8 mouse cellular contexts compared by ENCODE assay signal in the genomic region with DNA sequence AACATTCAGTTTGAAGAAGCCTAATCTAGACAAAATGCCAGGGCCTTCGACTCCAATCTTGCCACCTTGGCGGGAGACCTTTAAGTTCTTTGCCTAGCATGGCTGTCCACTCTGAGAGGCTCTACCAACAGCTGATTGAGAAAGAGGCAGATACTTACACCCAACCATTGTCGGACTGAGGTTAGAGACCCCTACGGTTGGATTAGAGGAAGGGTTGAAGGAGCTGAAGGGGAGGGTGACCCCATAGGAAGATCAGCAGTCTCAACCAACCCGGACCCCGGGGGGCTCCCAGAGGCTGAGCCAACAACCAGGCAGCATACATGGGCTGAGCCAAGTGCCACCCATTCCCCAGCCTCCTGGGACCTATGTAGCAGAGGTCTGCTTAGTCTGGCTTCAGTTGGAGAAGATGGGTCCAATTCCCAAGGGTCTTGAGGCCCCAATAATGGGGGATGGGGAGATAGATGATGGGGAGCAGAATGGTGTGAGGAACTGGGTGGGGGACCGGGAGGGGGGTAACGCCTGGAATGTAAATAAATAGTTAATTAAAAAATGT. TPM values are rescaled to one million over a fixed set of nuclear protein-coding genes. Genes with fewer than 3 reads are reported as not detected.
DNase-seq lines count a peak whose midpoint lies in the region; ATAC-seq and TF ChIP-seq lines count a peak whose summit lies in the region.

No protein-coding gene starts in this region.

- TF ChIP-seq CTCF in lung, adult 2 months (IDR thresholded peaks at IDR 0.05; ENCODE audit: insufficient read depth, low read length), result no peak
- TF ChIP-seq CTCF in kidney, postnatal 0 days (IDR thresholded peaks at IDR 0.05; ENCODE audit: low read depth), result no peak

- peak overlapping the region; percentile 77 for H3K4me2 ChIP-seq in forebrain, embryonic 14.5 days (ENCODE audit: low read length)
- peak overlapping the region; percentile 76 for H3K4me2 ChIP-seq in kidney, postnatal 0 days (ENCODE audit: low read length)

- no peaks in the 10 kb centered on the region for H3K36me3 ChIP-seq in forebrain, embryonic 14.5 days (ENCODE audit: control insufficient read depth, insufficient read depth, low read length)
- H3K36me3 ChIP-seq in kidney, postnatal 0 days (ENCODE audit: insufficient read depth, low read length), result no peaks in the 10 kb centered on the region

- no peak for TF ChIP-seq POLR2A in lung, adult 2 months (IDR thresholded peaks at IDR 0.05; ENCODE audit: borderline replicate concordance, extremely low read depth, low read depth, low read length)

- DNase-seq in lung, adult 2 months, result no peak
- no peak for DNase-seq in lung, adult 18-20 months
- peak; percentile 29 for DNase-seq in forebrain, embryonic 14.5 days (ENCODE audit: low spot score)
- DNase-seq in kidney, postnatal 0 days (ENCODE audit: low spot score), result no peak
- DNase-seq in neural tube, embryonic 10.5 days (ENCODE audit: extremely low spot score, low spot score), result peak; percentile 14
- DNase-seq in retina, embryonic 14.5 days (ENCODE audit: low spot score), result no peak
- DNase-seq in adrenal gland, postnatal 4 days (ENCODE audit: low spot score in 2 of 2), result no peak

- H3K4me1 ChIP-seq in lung, adult 2 months (ENCODE audit: control insufficient read depth, insufficient read depth, low read length), result no peaks in the 10 kb centered on the region; the same call in 1 of the 2 replicates
- peaks cover 12% of the 10 kb centered on the region for H3K4me1 ChIP-seq in forebrain, embryonic 14.5 days (ENCODE audit: control insufficient read depth, insufficient read depth, low read length)
- no peaks in the 10 kb centered on the region for H3K4me1 ChIP-seq in kidney, postnatal 0 days (replicated peaks; ENCODE audit: insufficient read depth, low read length)

- 54% methylated on average over 8 of the region's 8 CpGs for WGBS in lung, adult 2 months
- 55% methylated on average over 8 of the region's 8 CpGs for WGBS in forebrain, embryonic 14.5 days
- WGBS in kidney, postnatal 0 days, result 58% methylated on average over 8 of the region's 8 CpGs

- H3K27ac ChIP-seq in forebrain, embryonic 14.5 days (ENCODE audit: low read depth, low read length), result no peak overlapping the region
- no peak overlapping the region for H3K27ac ChIP-seq in kidney, postnatal 0 days

- 0 out of 2 replicates have a peak, but pooled peaks have one; percentile 27 for ATAC-seq in cerebellum, adult (ENCODE audit: insufficient number of reproducible peaks, low FRiP score, low TSS enrichment)
- ATAC-seq in forebrain, embryonic 14.5 days, result peak; percentile 74
- peak; percentile 68 for ATAC-seq in kidney, postnatal 0 days (replicated peaks; ENCODE audit: low FRiP score, low read depth)

- peak overlapping the region; percentile 89 for H3K9ac ChIP-seq in forebrain, embryonic 14.5 days (ENCODE audit: low read length)
- H3K9ac ChIP-seq in kidney, postnatal 0 days (ENCODE audit: low read depth, low read length), result peak overlapping the region; percentile 85

- H3K4me3 ChIP-seq in lung, adult 2 months (replicated peaks; ENCODE audit: extremely low read depth, low read depth, low read length), result peak overlapping the region; percentile 82
- H3K4me3 ChIP-seq in forebrain, embryonic 14.5 days (ENCODE audit: low read depth, low read length), result peak overlapping the region; percentile 68
- peak overlapping the region; percentile 91 for H3K4me3 ChIP-seq in kidney, postnatal 0 days (replicated peaks; ENCODE audit: low read depth, low read length)

- H3K27me3 ChIP-seq in forebrain, embryonic 14.5 days (replicated peaks; ENCODE audit: control insufficient read depth, insufficient read depth, low read length), result no peaks in the 10 kb centered on the region
- no peaks in the 10 kb centered on the region for H3K27me3 ChIP-seq in kidney, postnatal 0 days (ENCODE audit: insufficient read depth, low read length)

- H3K9me3 ChIP-seq in forebrain, embryonic 14.5 days (replicated peaks; ENCODE audit: control insufficient read depth, low read length), result no peaks in the 10 kb centered on the region
- H3K9me3 ChIP-seq in kidney, postnatal 0 days (replicated peaks; ENCODE audit: low read length), result no peaks in the 10 kb centered on the region

RNA-seq across cellular contexts. Expression of gene C1d, which starts 0.5 kb away (rescaled TPM):
- polyA plus RNA-seq in lung, adult 2 months (2012; rRNA removed), result 7.3 and 14.9 TPM in 2 replicates
- 149 and 156 TPM in 2 replicates for polyA plus RNA-seq in forebrain, embryonic 14.5 days (2014; fragmentation: Nextera tagmentation; extraction: Ambion mirVana)
- polyA plus RNA-seq in kidney, postnatal 0 days (2015; fragmentation: Nextera tagmentation; extraction: Ambion mirVana), result 115 and 118 TPM in 2 replicates
- total RNA-seq in adrenal gland, postnatal 4 days (2021), result 10 to 100 TPM; 68.4 to 71.9 TPM

RNA-seq across cellular contexts. Expression of gene Pno1, which starts 45.5 kb away (rescaled TPM):
- polyA plus RNA-seq in lung, adult 2 months (2012; rRNA removed), result 2.7 and 3.2 TPM in 2 replicates
- polyA plus RNA-seq in forebrain, embryonic 14.5 days (2014; fragmentation: Nextera tagmentation; extraction: Ambion mirVana), result 50.2 and 50.4 TPM in 2 replicates
- polyA plus RNA-seq in kidney, postnatal 0 days (2015; fragmentation: Nextera tagmentation; extraction: Ambion mirVana), result 76.9 and 77.3 TPM in 2 replicates
- 10 to 100 TPM; 34.8 to 35.4 TPM for total RNA-seq in adrenal gland, postnatal 4 days (2021)

Comparison
In these comparisons a context has a peak if more than half of its experiments do, and no peak if none do; other contexts are left out.
1. DNase-seq: peak in forebrain, embryonic 14.5 days (single experiment) and neural tube, embryonic 10.5 days (single experiment); none in lung, adult 2 months (single experiment), lung, adult 18-20 months (0 of 2), kidney, postnatal 0 days (single experiment), retina, embryonic 14.5 days (single experiment) and adrenal gland, postnatal 4 days (0 of 2).
2. RNA of gene Pno1, which starts 45.5 kb away (polyA plus RNA-seq): 76.9 to 77.3 TPM in kidney, postnatal 0 days and 50.2 to 50.4 TPM in forebrain, embryonic 14.5 days; 2.7 to 3.2 TPM in lung, adult 2 months; every median in the first group is over 10 times any median in the second.
3. Peak in every context shown above with its lines, with median percentiles within 50 percentile points of each other: H3K4me3 ChIP-seq and ATAC-seq.